ENCODE assay signal across 8 mouse cellular contexts in the genomic region with DNA sequence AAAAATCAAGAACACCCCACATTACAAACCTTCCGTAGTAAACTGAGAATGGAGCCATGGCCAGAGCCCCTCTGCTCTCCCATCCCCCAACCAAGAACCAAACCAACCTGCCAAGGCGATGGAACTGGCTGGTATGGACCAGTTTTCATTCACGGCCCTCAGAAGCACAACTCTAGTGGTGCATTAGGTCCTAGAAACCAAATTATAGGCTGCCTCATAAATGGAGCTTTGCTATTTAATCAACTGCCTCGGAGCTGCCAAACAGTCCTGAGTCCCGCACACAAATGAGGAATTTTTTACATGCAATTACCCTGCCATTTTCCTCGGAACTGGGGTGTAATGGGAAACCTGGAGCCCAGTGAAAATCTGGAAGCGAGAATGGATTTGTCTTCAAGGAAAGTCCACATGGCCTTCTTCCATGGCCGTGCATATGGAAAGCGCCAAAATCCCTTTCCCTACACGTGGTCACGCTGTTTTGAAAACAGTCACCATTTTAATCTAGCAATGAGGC. TPM values are rescaled to one million over a fixed set of nuclear protein-coding genes. Genes with fewer than 3 reads are reported as not detected.
A peak's percentile ranks its signal among the peaks of the same experiment; 100 is the strongest.
DNase-seq lines count a peak whose midpoint lies in the region; ATAC-seq and TF ChIP-seq lines count a peak whose summit lies in the region.

No protein-coding gene starts in this region.

- peak overlapping the region; percentile 99 for H3K4me2 ChIP-seq in hindbrain, embryonic 14.5 days (replicated peaks)
- peak overlapping the region; percentile 97 for H3K4me2 ChIP-seq in midbrain, embryonic 15.5 days

- peak overlapping the region; percentile 100 for H3K9ac ChIP-seq in hindbrain, embryonic 14.5 days
- H3K9ac ChIP-seq in midbrain, embryonic 15.5 days: peak overlapping the region; percentile 57; the same call in 1 of the 2 replicates

- no peaks in the 10 kb centered on the region for H3K27me3 ChIP-seq in hindbrain, embryonic 14.5 days (ENCODE audit: control insufficient read depth, insufficient read depth, low read length)
- H3K27me3 ChIP-seq in midbrain, embryonic 15.5 days (replicated peaks): no peaks in the 10 kb centered on the region

- no peaks in the 10 kb centered on the region for H3K9me3 ChIP-seq in hindbrain, embryonic 14.5 days (ENCODE audit: control insufficient read depth, low read length)
- no peaks in the 10 kb centered on the region for H3K9me3 ChIP-seq in midbrain, embryonic 15.5 days

- no peak for TF ChIP-seq CTCF in gastrocnemius, adult 2 months (IDR thresholded peaks at IDR 0.05)

- H3K27ac ChIP-seq in gastrocnemius, adult 2 months: peak overlapping the region; percentile 99
- peak overlapping the region; percentile 98 for H3K27ac ChIP-seq in hindbrain, embryonic 14.5 days
- H3K27ac ChIP-seq in midbrain, embryonic 15.5 days: peak overlapping the region; percentile 99

- WGBS in hindbrain, embryonic 14.5 days: 2% methylated on average over 11 of the region's 11 CpGs
- 3% methylated on average over 11 of the region's 11 CpGs for WGBS in midbrain, embryonic 15.5 days

- H3K36me3 ChIP-seq in hindbrain, embryonic 14.5 days (replicated peaks; ENCODE audit: control insufficient read depth, insufficient read depth): no peaks in the 10 kb centered on the region
- H3K36me3 ChIP-seq in midbrain, embryonic 15.5 days (replicated peaks): no peaks in the 10 kb centered on the region

- ATAC-seq in hindbrain, embryonic 14.5 days (ENCODE audit: low FRiP score): no peak
- no peak for ATAC-seq in midbrain, embryonic 15.5 days (replicated peaks)

- H3K4me1 ChIP-seq in hindbrain, embryonic 14.5 days (replicated peaks; ENCODE audit: control insufficient read depth, insufficient read depth, low read length): peaks cover 22% of the 10 kb centered on the region
- peaks cover 23% of the 10 kb centered on the region for H3K4me1 ChIP-seq in midbrain, embryonic 15.5 days

- DNase-seq in gastrocnemius, adult 2 months: no peak
- DNase-seq in gastrocnemius, adult 18-20 months (ENCODE audit: low spot score): no peak
- peak; percentile 11 to 22 for DNase-seq in thymus, postnatal 36 days
- no peak for DNase-seq in thymus, postnatal 0 days (ENCODE audit: low spot score)
- DNase-seq in hindbrain, embryonic 14.5 days (ENCODE audit: low spot score): peak; percentile 53
- DNase-seq in right cerebral cortex, postnatal 4 days: no peak
- DNase-seq in gastrocnemius, postnatal 36 days: no peak

- intact Hi-C loops in gastrocnemius, adult 2 months (cut with DNase I): loop anchor here (1.0 kb wide), 1 partner anchor 84 kb away; a partner anchor contains a TSS
- intact Hi-C loops in gastrocnemius, postnatal 36 days (cut with DNase I): no loop called here

- peak overlapping the region; percentile 88 for H3K4me3 ChIP-seq in gastrocnemius, adult 2 months
- peak overlapping the region; percentile 55 for H3K4me3 ChIP-seq in hindbrain, embryonic 14.5 days (replicated peaks; ENCODE audit: low read length)
- peak overlapping the region; percentile 100 for H3K4me3 ChIP-seq in midbrain, embryonic 15.5 days

RNA-seq across cellular contexts. Expression of a gene that starts 0.7 kb away (rescaled TPM):
- 10 to 100 TPM; 24.1 to 26.2 TPM for total RNA-seq in gastrocnemius, adult 2 months (2021)
- total RNA-seq in gastrocnemius, adult 18-20 months (2021): 10 to 100 TPM; 22.4 to 26.6 TPM
- 25.3 and 36.5 TPM in 2 replicates for polyA plus RNA-seq in thymus, postnatal 0 days (2015; fragmentation: Nextera tagmentation; extraction: Ambion mirVana)
- polyA plus RNA-seq in hindbrain, embryonic 14.5 days (2014; fragmentation: Nextera tagmentation; extraction: Ambion mirVana): 35.5 and 37.8 TPM in 2 replicates
- 37.9 and 39.3 TPM in 2 replicates for polyA plus RNA-seq in midbrain, embryonic 15.5 days (2015; fragmentation: Nextera tagmentation; extraction: Ambion mirVana)
- total RNA-seq in gastrocnemius, postnatal 36 days (2021): 10 to 100 TPM; 18.1 to 24.4 TPM

Comparison
In these comparisons a context has a peak if more than half of its experiments do, and no peak if none do; other contexts are left out.
1. DNase-seq: peak in thymus, postnatal 36 days (2 of 2) and hindbrain, embryonic 14.5 days (single experiment); none in gastrocnemius, adult 2 months (single experiment), gastrocnemius, adult 18-20 months (single experiment), thymus, postnatal 0 days (single experiment), right cerebral cortex, postnatal 4 days (single experiment) and gastrocnemius, postnatal 36 days (0 of 2).
2. Peak in every context shown above with its lines, with median percentiles within 50 percentile points of each other: H3K27ac ChIP-seq and H3K4me3 ChIP-seq.